Mouse (Mus musculus) megakaryocyte, embryonic 14.5 days (primary cell): Measurements from ENCODE around the gene Bricd5. TPM values are rescaled to one million over a fixed set of nuclear protein-coding genes. Genes with fewer than 3 reads are reported as not detected.
A peak's percentile ranks its signal among the peaks of the same experiment; 100 is the strongest.

Experiments used
- H3K27me3 ChIP-seq: replicated peaks from 2 replicates; pipeline ENCODE3; 2012; ENCODE audit warnings: inconsistent platforms
- H3K36me3 ChIP-seq: replicated peaks from 2 replicates; pipeline ENCODE3; 2012; ENCODE audit warnings: low read length, inconsistent platforms, mixed read lengths
- H3K4me1 ChIP-seq: 2 replicates; pipeline ENCODE4 v1.6.1; 2012; ENCODE audit warnings: inconsistent platforms
- H3K4me3 ChIP-seq: replicated peaks from 2 replicates; pipeline ENCODE3; 2012; ENCODE audit warnings: moderate library complexity, mild to moderate bottlenecking, inconsistent platforms
- H3K9me3 ChIP-seq: 2 replicates; pipeline ENCODE4 v1.6.1; 2012; ENCODE audit warnings: inconsistent platforms
- FLI1 ChIP-seq: IDR thresholded peaks from 2 replicates; pipeline ENCODE4 v1.6.1; 2012; ENCODE audit warnings: low read length, inconsistent platforms, mixed read lengths
- GATA1 ChIP-seq: IDR thresholded peaks from 3 replicates; pipeline ENCODE4 v1.6.1; 2012; ENCODE audit warnings: mixed read lengths, low read length, inconsistent platforms, borderline replicate concordance
- polyA plus RNA-seq: library from polyadenylated mRNA; stranded (reverse); fragments of >175 nt; gene quantifications from 2 replicates; pipeline ENCODE4 v1.2.3, GENCODE M21; 2012; ENCODE audit warnings: low replicate concordance; ENCODE audit not compliant: insufficient read depth

Bricd5 gene
- polyA plus RNA-seq, 1 experiment = not detected

DNA sequence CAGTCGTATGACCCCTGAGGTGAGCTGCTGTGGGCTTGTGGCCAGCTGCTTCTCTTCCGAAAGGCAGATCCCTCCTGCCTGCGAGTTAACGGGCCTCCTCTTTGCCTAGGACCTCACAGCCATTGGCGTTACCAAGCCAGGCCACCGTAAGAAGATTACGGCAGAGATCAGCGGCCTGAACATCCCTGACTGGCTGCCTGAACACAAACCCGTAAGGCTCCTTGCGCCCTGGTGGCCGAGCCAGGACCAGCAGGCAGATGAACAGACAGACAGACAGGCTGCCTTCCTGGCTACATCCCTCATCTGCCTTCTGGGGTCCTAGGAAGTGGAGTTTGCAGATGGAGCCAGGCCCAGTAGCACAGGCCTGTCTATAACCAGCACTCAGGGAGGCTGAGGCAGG is 28.5 kb downstream of the Bricd5 start:
- H3K4me3 ChIP-seq = no peak overlapping the region
- H3K27me3 ChIP-seq = peaks cover 66% of the 10 kb centered on the region
- peaks cover 21% of the 10 kb centered on the region; the same call in 1 of the 2 replicates for H3K4me1 ChIP-seq
- TF ChIP-seq FLI1 (no peak), GATA1 (no peak)
- peaks cover 28% of the 10 kb centered on the region for H3K36me3 ChIP-seq
- no peaks in the 10 kb centered on the region for H3K9me3 ChIP-seq

DNA sequence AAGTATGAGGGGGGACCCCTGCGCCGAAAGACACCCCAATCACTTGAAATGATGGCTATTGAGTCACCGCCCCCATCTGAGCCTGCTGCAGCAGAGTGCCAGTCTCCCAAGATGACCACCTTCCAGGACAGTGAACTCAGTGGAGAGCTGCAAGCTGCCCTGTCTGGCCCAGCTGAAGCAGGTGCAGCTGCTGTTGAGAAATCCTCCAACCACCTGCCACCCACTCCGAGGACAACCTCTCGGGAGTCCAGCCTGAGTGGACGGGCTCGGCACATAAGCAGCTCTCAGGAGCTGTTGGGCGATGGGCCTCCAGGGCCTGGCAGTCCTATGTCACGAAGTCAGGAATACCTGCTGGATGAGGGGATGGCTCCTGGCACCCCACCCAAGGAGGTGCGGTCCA is 30.4 kb downstream of the Bricd5 start:
- H3K4me1 ChIP-seq = peaks cover 22% of the 10 kb centered on the region; the same call in 1 of the 2 replicates
- TF ChIP-seq FLI1 = no peak
- no peak for TF ChIP-seq GATA1
- H3K4me3 ChIP-seq = no peak overlapping the region
- no peaks in the 10 kb centered on the region for H3K9me3 ChIP-seq
- peaks cover 52% of the 10 kb centered on the region for H3K27me3 ChIP-seq
- peaks cover 47% of the 10 kb centered on the region for H3K36me3 ChIP-seq

DNA sequence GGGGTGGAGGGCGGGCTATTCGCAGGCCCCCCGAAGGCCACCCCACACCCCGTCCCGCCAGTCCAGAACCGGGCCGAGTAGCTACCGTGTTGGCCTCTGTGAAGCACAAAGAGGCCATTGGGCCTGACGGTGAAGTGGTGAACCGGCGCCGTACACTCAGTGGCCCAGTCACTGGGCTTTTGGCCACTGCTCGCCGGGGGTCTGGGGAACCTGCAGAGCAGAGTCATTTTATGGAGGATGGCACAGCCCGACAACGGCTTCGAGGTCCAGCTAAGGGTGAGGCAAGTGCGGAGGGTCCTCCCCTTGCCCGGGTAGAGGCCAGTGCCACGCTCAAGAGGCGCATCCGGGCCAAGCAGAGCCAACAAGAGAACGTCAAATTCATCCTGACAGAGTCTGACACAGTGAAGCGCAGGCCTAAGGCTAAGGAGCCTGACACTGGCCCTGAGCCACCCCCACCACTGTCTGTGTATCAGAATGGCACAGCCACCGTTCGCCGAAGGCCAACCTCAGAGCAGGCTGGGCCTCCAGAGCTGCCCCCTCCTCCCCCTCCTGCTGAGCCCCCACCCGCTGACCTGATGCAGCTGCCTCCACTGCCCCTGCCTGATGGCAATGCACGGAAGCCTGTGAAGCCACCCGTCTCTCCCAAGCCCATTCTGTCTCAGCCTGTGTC is 31.7 kb downstream of the Bricd5 start:
- H3K9me3 ChIP-seq = no peaks in the 10 kb centered on the region
- peaks cover 41% of the 10 kb centered on the region for H3K27me3 ChIP-seq
- peaks cover 60% of the 10 kb centered on the region for H3K36me3 ChIP-seq
- TF ChIP-seq GATA1 (no peak), FLI1 (no peak)
- peaks cover 22% of the 10 kb centered on the region; the same call in 1 of the 2 replicates for H3K4me1 ChIP-seq
- no peak overlapping the region for H3K4me3 ChIP-seq

DNA sequence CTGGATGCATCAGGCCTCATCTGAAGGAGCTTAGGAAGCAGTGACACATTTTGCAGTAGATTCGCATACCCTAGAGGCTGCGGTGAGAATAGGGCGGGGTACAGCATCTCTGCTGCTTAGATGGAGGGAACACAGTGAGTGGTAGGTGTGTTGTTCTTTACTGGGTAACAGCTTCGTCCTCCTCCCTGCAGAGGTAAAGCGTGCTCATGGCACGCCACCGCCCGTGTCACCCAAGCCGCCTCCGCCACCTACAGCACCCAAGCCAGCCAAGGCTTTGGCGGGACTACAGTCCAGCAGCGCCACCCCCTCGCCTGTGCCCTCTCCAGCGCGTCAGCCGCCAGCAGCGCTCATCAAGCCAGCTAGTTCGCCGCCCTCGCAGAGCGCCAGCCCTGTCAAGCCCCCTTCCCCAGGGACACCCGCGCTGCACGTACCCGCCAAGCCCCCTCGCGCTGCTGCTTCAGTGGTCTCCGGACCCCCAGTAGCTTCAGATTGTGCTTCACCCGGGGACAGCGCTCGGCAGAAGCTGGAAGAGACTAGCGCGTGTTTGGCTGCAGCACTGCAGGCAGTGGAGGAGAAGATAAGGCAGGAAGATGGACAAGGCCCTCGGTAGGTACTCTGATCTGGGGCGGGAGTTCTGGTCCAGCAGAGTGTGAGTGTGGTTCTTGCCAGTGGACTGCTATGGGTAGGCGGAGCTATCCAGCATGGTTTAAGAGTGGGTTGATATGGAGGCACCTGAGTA is 32.8 kb downstream of the Bricd5 start:
- no peak for TF ChIP-seq GATA1
- no peak for TF ChIP-seq FLI1
- Histone ChIP-seq H3K36me3 (peaks cover 71% of the 10 kb centered on the region), H3K27me3 (peaks cover 30% of the 10 kb centered on the region), H3K4me3 (no peak overlapping the region), H3K9me3 (no peaks in the 10 kb centered on the region), H3K4me1 (peaks cover 22% of the 10 kb centered on the region; the same call in 1 of the 2 replicates)

DNA sequence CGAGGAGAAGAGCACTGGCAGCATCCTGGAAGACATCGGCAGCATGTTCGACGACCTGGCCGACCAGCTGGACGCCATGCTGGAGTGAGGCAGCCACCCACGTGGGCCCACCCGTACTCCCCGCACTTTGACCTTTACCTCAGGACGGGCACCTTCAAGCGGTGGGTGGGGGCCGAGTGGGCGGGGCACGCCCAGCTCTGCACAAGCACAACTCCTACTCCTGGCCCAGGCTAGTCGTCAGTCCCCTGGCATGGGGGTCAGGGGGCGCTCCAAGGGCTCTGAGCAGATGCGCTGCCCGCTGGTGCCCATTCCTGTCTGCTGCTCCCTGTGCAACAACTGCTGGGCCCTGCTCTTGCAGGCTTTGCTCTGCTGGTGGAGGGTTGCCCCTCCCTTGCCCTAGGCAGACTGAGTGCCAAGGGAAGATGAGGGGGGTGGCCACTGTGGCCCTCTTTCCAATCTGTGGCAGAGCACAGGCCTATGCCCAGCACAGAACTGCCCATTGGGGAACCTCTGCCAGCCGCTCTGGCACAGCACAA is 33.5 kb downstream of the Bricd5 start:
- Histone ChIP-seq H3K4me1 (peaks cover 16% of the 10 kb centered on the region; the same call in 1 of the 2 replicates), H3K27me3 (peaks cover 23% of the 10 kb centered on the region), H3K9me3 (no peaks in the 10 kb centered on the region), H3K36me3 (peaks cover 78% of the 10 kb centered on the region), H3K4me3 (peak overlapping the region; percentile 33)
- TF ChIP-seq FLI1 = no peak
- no peak for TF ChIP-seq GATA1

DNA sequence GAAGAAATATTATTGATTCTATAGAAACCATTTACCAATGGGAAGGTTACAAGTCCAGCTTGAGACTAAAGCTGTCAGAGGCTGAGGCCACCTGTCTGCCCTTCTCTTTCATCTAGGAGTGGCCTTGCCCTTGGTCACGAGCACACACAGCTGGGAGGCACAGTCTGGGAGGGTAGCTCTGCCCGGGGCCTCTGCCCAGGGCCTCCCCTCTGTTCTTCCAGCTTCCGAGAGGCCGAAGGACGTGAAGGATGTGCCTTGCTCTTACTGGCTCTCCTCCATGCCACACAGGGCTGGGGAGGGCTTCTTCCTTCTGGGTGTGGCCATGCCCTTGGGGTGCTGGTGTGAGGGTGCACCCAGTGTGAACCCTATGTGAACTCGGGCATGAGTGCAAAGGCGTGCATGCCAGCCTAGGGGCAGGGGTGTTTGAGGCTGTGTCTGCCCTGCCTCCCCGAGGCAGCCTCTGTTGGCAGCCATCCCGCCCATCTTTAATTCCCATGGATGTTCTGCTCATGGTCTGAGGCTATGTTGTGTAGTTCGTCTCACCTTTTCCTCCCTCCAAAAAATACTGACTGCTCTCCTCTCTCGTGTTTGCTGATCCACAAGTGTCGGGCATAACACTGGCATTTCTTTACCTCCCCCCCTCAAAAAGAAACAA is 34.2 kb downstream of the Bricd5 start:
- no peak overlapping the region for H3K4me3 ChIP-seq
- peaks cover 12% of the 10 kb centered on the region; the same call in 1 of the 2 replicates for H3K4me1 ChIP-seq
- no peak for TF ChIP-seq FLI1
- TF ChIP-seq GATA1 = no peak
- H3K9me3 ChIP-seq = no peaks in the 10 kb centered on the region
- H3K27me3 ChIP-seq = peaks cover 15% of the 10 kb centered on the region
- H3K36me3 ChIP-seq = peaks cover 85% of the 10 kb centered on the region

DNA sequence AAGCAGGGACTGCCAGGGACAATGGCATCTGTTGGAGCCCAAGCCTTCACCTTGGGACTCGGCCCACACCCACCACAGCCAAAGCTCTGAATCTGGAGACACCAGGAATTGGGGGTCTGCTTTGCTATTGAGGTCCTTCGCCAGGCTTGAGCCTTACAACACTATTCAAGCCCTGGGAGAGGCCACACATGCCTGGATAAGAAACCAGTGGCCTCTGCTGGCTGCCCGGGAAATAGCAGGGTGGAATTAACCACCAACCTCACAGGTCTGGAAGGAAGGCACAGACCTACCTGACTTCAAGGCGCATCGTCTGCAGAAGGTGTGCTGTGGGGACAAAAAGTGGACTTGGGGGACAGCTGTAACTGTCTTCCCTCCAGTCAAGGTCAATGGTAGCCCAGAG is 39.9 kb downstream of the Bricd5 start:
- Histone ChIP-seq H3K4me3 (no peak overlapping the region), H3K27me3 (no peaks in the 10 kb centered on the region), H3K9me3 (no peaks in the 10 kb centered on the region), H3K36me3 (peaks cover 98% of the 10 kb centered on the region), H3K4me1 (peaks cover 5% of the 10 kb centered on the region; the same call in 1 of the 2 replicates)
- TF ChIP-seq FLI1 (no peak), GATA1 (no peak)

DNA sequence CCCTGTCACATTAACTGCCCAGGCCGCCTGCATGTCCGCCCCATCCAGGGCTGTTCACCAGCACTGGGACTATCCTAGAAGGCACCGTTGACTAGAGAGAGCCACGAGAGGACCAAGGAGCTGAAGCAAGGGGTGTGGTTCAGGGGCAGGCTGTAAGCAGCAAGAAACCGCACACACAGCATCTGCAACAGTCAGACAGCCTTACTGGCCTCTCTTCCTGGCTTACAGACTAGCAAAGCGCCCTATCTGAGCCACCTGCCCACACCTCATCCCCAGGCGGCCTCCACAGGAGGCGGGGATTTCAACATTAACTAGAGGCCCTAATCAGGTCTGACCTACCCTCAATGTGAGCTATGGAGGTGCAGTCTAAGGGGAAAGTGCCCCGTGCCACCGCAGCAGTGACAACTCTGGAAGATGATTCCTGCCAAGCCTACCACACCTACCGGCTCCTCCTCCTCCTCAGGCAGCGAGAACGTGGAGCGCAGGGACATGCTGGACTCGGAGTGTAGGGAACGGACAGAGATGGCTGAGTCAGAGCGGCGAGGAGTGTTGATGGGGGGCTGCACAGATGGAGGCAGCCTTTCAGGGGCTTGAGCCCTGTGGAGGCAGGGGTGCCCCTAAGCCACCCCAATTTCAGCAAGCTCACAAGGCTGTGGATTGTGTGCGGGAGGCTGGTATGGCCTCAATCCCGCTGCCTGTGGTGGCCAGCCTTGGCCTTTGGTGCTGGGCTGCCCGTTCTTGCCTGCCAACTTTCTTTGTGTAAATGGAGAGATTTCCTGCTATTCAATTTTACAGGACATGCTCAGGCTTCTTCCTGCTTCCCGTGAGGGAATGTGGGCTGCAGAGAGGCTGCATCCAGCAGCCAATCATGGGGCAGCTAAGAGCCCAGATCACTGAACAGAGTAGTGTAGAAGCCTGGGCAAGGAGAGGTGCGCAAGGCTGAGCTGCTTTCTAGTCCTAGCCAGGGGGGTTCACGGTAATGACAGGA is 40.9 kb downstream of the Bricd5 start:
- Histone ChIP-seq H3K36me3 (peaks cover 98% of the 10 kb centered on the region), H3K4me1 (peaks cover 5% of the 10 kb centered on the region; the same call in 1 of the 2 replicates), H3K9me3 (no peaks in the 10 kb centered on the region), H3K27me3 (no peaks in the 10 kb centered on the region), H3K4me3 (no peak overlapping the region)
- TF ChIP-seq GATA1 (no peak), FLI1 (no peak)

DNA sequence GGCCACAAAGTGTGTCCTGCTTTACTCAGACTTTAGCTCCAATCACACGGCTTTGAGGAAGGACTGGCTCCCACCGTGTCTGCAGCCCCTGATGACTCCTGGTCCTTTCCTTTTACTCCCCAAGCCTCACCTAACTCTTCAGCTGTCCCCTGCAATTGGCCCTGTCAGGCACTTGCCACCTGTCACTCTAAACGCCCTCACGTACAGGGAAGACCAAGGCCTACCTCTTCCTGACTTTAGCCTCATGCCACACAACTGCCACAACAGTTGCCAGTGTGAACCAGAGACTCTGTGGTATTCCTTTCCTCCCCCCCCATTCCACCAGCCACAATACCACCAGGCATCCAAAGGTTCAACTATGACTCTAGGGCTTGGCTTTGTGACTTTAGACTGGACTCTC is 46.8 kb downstream of the Bricd5 start:
- H3K36me3 ChIP-seq = peaks cover 83% of the 10 kb centered on the region
- peaks cover 44% of the 10 kb centered on the region for H3K4me1 ChIP-seq
- no peaks in the 10 kb centered on the region for H3K9me3 ChIP-seq
- no peaks in the 10 kb centered on the region for H3K27me3 ChIP-seq
- H3K4me3 ChIP-seq = no peak overlapping the region
- no peak for TF ChIP-seq GATA1
- no peak for TF ChIP-seq FLI1
